Mouse (Mus musculus) neural tube, embryonic 10.5 days (tissue): ENCODE data around the gene Mettl16.
"Not testable (repeated sequence)": the region's sequence is repeated elsewhere in the genome, so short reads cannot be mapped to it uniquely, and the experiment has no call there.

Experiments
- DNase-seq: peaks from one replicate; pipeline ENCODE4 v3.0.0-alpha.2; 2017; ENCODE audit warnings: low spot score; ENCODE audit errors: extremely low spot score

Mettl16 gene

DNA sequence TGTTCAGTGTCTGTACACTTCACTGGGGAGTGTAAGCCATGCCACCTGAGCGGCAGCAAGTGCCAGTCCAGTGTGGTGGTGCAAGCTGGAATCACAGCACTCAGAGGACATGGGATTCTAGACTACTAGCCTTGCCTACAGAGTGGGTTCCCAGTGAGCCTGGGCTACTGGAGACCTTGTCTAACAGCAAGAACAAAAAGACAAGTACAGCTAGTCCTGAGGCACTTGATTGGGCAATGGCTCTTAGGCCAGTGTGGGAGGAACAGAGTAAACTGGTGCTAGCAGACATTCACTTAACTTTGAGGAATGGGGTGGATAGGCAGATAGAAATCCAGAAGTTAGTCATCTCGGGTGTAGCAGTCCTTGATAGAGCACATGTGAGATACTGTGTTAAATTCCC lies 1.8 kb downstream of the Mettl16 start:
- DNase-seq = no peak

DNA sequence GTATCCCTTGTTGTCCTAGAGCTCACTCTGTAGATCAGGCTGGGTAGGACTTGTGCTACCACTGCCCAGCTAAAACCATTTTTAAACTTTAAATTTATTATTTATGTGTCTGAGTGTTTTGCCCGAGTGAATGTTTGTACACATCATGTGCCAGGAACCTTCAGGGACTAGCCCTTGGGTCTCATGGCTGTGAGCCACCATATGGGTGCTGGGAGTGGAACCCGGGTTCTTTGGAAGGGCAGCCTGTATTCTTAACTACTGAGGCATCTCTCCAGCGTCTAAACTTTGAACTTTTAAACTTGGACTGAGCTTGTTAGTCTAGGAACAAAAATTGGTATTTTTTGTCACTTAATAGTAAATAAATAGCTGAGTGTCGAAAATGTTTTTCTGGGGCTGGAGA lies 22.2 kb downstream of the Mettl16 start:
- DNase-seq = no peak

DNA sequence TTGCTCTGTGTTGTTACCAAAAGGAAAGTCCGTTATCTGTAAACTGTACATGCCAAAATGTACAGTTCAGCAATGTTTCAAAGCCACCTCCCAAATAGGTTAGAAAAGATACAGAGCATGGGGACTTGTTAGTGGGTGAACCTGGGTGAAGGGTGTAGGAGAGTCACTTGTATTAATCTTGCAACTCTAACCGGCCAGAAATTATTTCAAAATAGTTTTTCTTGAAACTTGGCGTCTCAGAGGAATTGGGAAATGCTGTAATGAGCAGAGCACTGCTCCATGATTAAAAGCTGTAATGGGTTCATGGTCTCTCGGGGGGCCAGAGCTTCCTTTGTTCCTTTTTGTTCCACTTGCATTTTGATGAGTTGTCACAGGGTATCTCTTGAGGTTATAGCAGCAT lies 30.0 kb downstream of the Mettl16 start:
- DNase-seq = no peak

DNA sequence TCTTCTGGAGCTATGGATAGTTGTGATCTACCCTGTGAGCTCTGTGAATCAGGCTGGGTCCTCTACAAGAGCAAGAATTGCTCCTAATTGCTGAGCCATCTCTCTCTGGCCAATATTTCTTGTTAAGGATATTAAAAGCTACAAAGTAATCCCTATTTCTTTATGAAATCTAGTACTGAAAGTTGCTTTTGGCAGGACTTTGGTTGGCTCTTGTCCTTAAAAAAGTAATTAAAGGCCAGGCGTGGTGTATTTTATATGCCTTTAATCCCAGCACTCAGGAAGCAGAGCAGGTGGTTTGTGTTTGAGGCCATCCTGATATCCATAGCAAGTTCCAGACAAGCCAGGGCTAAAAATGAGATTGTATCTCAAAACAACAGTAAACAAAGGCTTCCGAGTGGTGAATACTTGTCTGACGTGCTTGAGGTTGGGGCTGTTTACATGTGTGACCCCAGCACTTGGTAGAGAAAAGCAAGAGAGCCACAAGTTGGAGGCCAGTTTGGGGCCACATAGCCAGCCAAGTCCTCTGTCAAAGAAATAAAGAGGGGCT lies 33.5 kb downstream of the Mettl16 start:
- DNase-seq = no peak

DNA sequence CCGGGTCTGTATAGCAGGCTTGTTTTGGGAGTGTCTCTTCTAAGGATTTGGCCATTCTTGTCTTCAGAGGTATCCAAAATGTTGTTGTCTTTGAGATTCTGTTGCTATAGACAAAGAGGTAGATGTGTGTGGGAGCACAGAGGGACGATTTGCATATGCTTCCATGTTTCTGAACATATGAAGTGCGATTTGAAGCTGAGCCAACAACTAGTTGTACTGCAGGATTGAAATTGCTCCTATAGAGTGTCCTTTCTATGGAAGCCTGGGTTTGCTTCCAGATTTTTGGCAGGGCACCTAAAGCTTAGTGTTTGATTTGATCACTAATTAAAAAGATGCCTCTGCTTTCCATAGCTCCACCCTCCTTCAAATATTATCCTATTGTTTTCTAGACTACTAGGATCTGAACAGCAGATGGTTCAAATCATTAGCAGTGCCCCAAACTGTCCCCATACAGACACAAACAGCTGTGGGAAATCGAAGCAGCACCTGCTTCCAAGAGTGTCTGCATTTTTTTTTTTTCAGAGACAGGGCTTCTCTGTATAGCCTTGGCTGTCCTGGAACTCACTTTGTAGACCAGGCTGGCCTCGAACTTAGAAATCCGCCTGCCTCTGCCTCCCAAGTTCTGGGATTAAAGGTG lies 36.7 kb downstream of the Mettl16 start:
- no peak for DNase-seq

DNA sequence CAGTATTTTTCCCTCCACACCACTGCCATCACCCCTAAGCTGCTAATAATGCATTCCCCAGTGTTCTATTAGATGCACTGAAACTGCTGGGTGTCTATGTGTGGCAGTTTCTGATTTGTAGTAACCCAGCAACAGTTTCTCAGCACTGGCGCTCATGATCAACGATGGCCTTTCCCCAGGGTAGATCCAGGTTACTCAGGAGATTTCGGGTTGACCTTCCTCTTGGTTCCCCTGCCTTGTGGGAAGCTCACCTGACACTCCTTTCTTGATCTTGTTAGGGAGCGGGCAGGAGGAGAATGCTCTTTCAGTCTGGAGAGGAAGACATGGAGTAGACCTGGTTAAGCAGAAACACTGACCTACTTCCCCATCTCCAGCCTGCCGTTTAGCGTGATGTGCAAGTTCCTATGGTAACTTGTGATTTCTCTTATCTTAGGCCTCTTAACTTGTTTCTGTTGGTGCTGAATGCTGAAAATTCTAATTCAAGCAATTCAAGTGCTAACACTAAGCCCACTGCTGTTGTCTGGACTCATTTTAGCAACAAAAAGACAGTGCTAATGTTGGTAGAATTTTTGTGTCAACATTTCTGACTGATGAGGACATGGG lies 37.7 kb downstream of the Mettl16 start:
- DNase-seq = no peak

DNA sequence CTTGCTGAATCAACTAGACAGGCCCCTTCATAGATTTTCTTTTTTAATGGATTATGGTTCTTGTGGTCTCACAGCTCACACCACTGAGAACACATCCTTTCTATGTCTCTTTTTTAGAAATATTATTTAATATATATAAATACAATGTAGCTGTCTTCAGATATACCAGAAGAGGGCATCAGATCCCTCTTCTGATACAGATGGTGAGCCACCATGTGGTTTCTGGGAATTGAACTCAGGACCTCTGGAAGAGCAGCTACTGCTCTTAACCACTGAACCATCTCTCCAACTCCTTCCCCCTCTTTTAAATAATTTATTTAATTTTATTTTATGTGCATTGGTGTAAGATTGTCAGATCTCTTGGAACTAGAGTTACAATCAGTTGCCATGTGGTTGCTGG lies 39.5 kb downstream of the Mettl16 start:
- DNase-seq = no peak

DNA sequence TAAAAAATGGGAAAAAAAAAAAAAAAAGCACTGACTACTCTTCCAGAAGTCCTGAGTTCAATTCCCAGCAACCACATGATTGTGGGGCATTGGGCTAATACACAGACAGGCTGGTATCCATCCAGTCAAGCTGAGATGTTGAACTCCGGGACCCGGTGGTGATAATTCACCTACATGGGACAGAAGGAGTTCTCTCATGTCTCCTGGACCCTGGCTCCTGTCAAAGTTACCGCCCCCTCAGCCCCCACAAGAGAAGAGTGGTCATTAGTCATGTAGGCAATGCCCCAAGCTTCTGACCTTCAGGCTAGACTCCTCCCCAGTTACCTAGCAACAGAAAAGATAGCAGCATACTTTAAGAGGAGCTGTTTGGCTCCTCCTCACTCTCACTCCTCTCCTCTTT lies 40.4 kb downstream of the Mettl16 start:
- not testable (repeated sequence) for DNase-seq

DNA sequence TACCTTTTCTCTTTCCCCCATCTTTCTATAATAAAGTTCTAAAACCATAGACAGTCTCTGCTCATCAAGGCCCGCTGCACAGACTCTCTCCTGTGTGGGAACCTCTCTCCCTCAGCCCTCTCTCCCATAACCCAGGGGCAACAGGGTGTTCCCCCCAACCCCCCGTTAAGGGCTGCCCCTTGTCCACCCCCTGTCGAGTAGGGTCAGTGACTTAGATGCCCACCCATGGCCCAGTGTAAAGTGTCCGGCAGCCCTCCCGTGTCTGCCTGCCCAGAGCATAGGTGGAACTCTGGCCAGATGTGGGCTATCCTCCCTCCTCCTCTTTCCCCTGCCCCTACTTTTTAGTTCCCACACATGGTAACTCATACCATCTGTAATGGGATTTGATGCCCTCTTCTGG lies 40.9 kb downstream of the Mettl16 start:
- peak; percentile 20 for DNase-seq

DNA sequence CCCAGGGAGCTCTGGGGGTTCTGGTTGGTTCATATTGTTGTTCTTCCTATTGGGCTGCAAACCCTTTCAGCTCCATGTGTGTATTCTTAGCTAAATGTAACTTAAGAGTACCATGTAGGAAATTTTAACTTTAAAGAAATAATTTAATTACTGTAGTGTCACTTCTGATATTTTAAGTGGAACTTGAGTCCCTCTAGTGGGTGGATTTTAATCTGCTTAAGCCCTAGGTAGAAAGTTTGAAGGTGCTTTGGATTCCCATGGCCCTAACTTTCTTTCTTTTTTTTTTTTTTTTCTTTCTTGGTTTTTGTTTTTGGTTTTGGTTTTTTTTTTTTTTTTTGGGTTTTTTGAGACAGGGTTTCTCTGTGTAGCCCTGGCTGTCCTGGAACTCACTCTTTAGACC lies 45.2 kb downstream of the Mettl16 start:
- no peak for DNase-seq

DNA sequence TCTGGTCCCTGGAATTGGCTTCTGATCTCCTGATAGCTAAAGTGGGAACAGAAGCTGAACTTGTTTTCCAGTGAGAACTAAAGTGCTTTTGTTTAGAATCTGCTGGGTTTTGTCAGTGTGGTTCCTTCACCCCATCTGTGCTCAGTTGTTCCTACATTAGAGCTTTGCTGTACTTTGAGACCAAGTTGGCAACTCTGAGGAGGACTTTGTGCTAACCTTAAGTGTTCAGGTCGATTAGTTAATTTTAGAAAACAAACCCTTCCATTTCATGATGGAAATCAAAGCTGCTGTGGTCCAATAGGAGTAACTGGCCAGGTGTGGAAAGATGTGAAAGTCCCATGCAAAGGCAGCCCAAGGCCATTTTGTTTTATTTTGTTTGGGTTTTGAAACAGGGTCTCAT lies 50.3 kb downstream of the Mettl16 start:
- no peak for DNase-seq

DNA sequence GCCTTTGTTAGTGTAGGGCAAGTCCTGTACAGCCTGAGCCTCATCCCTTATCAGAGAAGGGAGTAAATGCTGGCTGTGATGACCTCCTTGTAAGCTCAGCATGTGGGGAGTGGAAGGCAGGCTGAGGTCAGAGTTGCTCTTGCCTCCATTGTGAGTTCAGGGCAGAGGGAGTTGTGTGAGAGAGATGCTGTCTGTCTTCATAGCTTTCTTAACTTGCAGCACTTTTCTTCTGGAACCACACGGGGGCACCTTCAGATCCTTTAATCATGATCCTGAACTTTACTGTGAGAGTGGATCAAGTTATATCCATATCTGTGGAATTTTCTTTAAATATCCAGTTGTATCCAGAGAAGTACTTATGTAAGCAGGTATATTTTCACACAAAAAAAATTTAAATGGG lies 50.8 kb downstream of the Mettl16 start:
- DNase-seq = no peak

DNA sequence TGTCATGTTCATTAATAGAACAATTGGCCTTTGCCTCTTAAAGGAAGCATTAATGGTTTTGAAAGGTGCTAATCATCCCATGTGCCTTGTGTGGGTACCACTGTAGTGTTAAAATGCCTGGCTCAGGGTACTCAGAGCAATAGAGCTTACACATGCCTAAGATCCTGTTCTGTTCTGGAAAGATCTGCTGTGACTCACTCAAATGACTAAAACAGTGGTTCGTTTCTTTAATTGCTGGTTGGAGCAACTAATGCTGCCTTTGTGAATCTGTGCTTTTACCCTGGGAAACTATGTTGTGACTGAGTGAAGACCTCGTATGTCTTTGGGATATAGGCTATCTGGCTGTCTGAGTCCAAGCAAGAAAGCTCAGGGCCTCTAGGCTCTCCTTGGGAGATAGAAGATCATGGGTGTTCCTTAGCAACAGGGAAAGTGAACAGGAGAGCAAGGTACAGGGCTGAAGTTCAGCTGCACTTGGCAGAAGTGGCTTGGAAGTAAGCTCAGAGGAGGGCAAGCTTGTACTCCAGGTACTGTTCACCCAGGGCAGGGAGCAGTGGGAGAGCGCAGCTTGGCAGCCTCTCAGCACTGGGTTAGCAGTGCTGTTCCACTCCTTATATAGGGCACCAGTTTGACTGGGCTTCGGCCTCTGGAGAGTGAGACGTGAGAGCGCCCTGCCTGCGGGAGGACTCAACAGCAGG lies 52.3 kb downstream of the Mettl16 start:
- DNase-seq = no peak

DNA sequence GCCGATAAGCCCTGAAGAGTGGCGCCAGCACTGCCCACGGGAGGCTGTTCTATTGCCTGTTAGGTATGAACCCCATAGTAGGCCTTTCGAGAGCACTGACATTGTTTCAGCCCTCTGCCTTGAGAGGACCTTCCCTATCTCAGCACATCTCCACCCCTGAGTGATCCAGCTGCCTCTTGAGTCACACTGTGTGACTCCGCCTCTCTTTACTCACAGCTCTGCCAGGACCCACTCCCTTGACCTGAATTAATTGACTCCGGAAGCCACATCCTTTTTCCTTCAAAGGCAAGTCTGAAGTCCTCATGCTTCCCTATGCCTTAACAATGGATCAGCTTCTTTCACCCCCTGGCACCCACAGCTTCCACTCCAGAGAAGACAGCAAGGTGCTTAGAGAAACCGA lies 55.5 kb downstream of the Mettl16 start:
- DNase-seq = no peak

DNA sequence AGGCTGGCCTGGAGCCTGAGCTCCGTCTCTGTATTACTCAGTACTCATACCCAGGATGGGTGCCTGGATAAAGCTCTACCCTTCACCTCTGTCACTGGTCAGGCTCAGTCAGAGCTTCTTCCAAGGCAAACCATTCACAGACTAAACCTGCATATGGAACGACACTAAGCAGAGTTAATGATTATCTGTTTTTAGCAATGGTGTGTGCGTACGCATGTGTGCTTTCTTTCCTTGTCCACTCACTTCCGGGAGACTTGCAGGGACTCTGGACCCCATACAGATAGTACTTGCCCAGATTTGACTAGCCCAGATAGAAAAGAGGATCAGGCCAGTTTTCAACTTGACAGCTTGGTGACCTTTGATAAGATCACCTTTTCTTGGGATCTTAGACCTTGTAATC lies 56.1 kb downstream of the Mettl16 start:
- DNase-seq = no peak

DNA sequence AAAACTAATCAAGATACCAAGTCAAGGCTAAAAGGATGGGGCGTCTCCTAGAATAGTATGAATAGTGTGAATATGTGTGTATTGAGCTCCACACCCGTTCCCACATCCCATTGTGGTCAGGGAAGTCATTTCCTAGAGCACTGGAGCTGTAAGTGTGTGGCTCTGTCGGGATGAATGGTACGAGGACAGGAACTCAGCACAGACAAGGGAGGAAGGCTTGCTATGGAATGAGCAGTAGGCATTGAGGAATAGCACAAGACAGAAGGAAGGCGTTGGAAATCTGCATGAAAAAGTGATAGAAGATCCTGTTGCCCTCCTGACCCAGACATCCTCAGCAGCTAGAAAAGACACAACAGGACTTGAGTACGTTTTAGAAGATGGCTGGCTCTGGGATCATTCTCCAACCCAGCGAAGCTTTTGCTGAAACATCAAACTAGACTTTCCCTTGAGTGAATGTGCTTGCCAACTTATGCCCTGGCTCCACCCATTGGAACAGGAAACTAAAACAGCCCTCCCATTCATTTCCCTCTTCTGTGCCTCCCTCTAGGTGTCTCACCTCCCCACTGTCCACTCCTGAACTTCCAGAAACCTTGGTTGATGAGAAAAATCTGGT lies 57.3 kb downstream of the Mettl16 start:
- no peak for DNase-seq

DNA sequence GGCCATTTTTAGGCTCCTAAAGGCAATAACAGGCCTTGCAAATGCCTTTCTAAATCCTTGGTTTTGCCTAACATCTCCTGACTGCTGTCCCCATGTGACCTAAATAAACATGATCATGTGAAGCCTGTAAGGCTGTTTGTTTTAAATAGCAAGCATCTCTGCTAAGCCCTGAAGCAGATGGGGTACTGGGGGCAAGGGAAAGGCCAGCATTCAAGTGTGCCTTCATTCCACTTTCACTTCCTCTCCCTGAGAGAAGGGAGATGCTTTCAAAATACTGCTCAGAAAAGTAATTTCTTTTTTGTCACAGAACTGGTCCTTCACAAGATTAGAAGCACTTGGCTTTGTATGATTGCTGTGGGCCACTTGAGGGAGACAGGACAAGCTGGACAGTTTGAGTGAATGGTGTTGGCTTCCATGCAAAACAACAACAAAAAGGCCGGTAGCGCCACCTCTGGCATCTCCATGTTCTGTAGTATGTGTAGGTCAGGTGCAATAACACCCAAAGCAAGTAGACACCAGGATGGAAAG lies 57.8 kb downstream of the Mettl16 start:
- DNase-seq = no peak

DNA sequence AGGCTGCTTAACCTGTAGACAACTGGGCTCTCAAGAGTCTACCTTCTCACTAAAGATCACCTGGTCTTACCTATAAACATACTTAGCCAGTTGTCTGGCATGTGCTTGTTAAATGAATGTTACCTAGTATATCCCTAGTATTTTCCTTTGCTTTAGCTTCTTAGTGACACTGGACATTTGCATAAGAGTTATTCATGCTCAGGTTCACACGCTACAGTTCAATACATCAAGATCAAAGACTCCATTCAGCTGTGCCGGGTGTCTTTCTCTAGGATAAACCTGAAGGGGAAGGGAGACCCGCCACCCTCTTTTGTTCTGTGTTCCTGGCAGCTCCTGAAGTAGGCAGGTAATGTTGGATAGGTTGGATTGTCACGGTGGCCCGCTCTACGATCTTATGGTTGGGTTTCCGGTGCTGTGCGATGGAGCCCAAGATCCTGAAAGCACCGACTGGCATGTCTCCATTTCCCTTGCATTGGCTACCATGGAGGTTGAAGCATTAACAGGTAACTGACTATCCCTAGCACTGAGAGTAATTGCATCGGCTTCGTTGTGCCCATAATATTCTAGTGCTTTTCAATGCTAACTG lies 58.4 kb downstream of the Mettl16 start:
- DNase-seq = no peak

DNA sequence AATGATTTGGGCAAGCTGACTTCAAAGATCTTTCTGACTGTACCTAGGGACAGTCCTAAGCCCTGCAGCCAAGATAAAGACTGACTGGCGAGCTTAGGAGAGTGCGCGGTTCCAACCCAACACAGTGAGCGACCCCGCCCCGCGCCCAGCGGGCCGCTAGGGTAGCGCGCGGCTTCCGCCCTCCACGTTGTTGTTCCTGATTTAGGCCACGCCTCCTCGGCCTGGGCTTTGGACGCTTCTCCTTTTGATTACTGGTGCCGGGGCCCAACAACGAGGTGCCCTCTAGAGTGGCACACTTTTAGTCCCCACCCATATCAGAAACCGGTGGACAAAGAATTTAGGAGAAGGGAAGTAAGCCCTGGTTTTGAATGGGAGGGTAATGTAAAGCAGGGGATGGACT lies 59.2 kb downstream of the Mettl16 start:
- DNase-seq = peak; percentile 80

DNA sequence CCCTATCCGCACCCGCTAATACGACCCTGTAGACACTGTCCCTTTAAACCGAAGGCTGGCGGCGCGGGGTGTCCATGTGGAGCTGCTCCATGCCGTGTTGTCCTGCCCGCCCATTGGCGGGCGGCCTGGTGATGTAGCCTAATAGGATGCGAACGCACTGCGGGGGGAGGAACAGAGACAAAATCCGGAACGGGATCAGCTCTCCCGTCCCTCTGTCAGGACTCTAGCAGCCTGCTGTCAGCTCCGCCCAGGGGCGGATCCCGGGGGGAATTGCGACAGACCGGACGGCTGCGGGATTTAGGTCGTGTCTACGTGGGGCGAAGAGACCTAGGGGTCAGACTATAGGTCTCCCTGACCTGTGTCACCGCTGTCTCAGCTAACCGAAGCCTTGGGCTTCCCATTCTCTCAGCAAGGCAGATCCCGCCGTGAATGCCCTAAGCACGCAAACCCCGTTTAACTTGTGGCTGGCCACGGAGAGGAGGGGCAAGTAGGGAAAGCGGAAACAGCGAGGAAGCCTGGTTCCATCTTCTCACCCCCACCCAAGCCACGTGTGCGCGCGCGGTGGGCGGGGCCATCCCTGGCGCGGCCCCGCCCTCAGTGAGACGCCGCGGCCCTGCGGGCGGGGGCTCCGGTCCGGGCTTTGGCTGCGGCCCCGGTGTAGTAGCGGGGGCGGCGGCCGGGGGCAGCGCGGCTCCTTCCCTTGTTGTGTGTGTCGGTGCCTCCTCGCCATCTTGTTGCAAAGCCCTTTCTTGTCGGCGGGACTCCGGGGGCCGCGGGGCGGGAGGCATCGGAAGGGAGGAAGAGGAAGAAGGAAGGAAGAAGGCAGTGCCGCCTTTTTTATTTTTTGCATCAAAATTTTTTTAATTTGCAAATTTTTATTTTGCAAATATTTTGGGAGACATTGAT lies 59.9 kb downstream of the Mettl16 start, which contains the start of gene Mnt:
Gene Mnt (plus strand): TSS at position 665 of the 906 bp plus-strand sequence.
- peak; percentile 96 for DNase-seq
